Mouse (Mus musculus) embryonic facial prominence, embryonic 14.5 days (tissue): Measurements from ENCODE around the gene Pde6g. TPM values are rescaled to one million over a fixed set of nuclear protein-coding genes. Genes with fewer than 3 reads are reported as not detected.

Experiments used
- ATAC-seq: fragments of 200-750 bp; cut with Nextera tagmentation; 2 replicates; pipeline ENCODE4 v1.8.0; 2017; ENCODE audit warnings: low read depth, moderate number of reproducible peaks, moderate TSS enrichment
- DNase-seq: peaks from one replicate; pipeline ENCODE4 v3.0.0-alpha.2; 2015; ENCODE audit warnings: low spot score
- H3K27ac ChIP-seq: fragments of 300-500 bp; sonication (generic); replicated peaks from 2 replicates; pipeline ENCODE4 v1.5.1; 2014; ENCODE audit warnings: low read depth, mild to moderate bottlenecking, low read length, moderate library complexity
- H3K27me3 ChIP-seq: fragments of 300-500 bp; sonication (generic); replicated peaks from 2 replicates; pipeline ENCODE4 v1.6.1; 2014; ENCODE audit warnings: low read length; ENCODE audit not compliant: control insufficient read depth, insufficient read depth
- H3K36me3 ChIP-seq: fragments of 300-500 bp; sonication (generic); 2 replicates; pipeline ENCODE4 v1.6.1; 2014; ENCODE audit warnings: low read length, mixed read lengths; ENCODE audit not compliant: control insufficient read depth, insufficient read depth
- H3K4me1 ChIP-seq: fragments of 300-500 bp; sonication (generic); 2 replicates; pipeline ENCODE4 v1.6.1; 2014; ENCODE audit warnings: antibody characterized with exemption, low read length; ENCODE audit not compliant: control insufficient read depth, insufficient read depth
- H3K4me2 ChIP-seq: fragments of 300-500 bp; sonication (generic); 2 replicates; pipeline ENCODE4 v1.6.1; 2014; ENCODE audit warnings: low read depth, mild to moderate bottlenecking, low read length, moderate library complexity, mixed read lengths
- H3K4me3 ChIP-seq: fragments of 300-500 bp; sonication (generic); 2 replicates; pipeline ENCODE4 v1.5.1; 2014; ENCODE audit warnings: low read depth, mild to moderate bottlenecking, low read length
- H3K9ac ChIP-seq: fragments of 300-500 bp; sonication (generic); 2 replicates; pipeline ENCODE4 v1.6.1; 2014; ENCODE audit warnings: low read depth, mild to moderate bottlenecking, low read length, moderate library complexity, mixed read lengths
- H3K9me3 ChIP-seq: fragments of 300-500 bp; sonication (generic); 2 replicates; pipeline ENCODE4 v1.6.1; 2016; ENCODE audit warnings: low read length; ENCODE audit not compliant: control insufficient read depth
- WGBS: fragments of 180-500 bp; shearing (Covaris S2); extraction: QIAGEN DNeasy Blood & Tissue Kit; methylation state at CpG from one replicate; pipeline ENCODE4 v1.1.7; 2014; 5-methylcytosine and 5-hydroxymethylcytosine counted together
- polyA plus RNA-seq: library from polyadenylated mRNA; unstranded; fragments of >200 nt; fragmentation: Nextera tagmentation; extraction: Ambion mirVana; gene quantifications from 2 replicates; pipeline ENCODE4 v1.2.1, GENCODE M21; 2014

Gene Pde6g
- polyA plus RNA-seq, 1 experiment from 2014 or later, result not detected

- Histone ChIP-seq H3K9me3 (no peaks in the 10 kb centered on the region), H3K9ac (peak within 1 kb of the TSS; percentile 83), H3K4me2 (peak within 1 kb of the TSS; percentile 69), H3K27me3 (no peaks in the 10 kb centered on the region), H3K4me1 (peaks cover 8% of the 10 kb centered on the region), H3K27ac (peak within 1 kb of the TSS; percentile 88), H3K36me3 (peaks cover 78% of the 10 kb centered on the region), H3K4me3 (peak within 1 kb of the TSS; percentile 83)
- ATAC-seq (peak; percentile 97), DNase-seq (peak; percentile 98)
- WGBS, result 0% methylated on average over 42 of the region's 60 CpGs
Measured at GRCm38 (mm10) chr11:120484265-120484981, 31.1 kb upstream of the Pde6g start, which contains the start of gene Mrpl12. Gene Mrpl12, plus strand, starts transcription at chr11:120484613.

GRCm38 (mm10) chr11:120483448-120483934 lies 30.2 kb upstream of the Pde6g start:
- no peak for DNase-seq
- Histone ChIP-seq H3K27ac (peak overlapping the region; percentile 88), H3K4me2 (peak overlapping the region; percentile 69), H3K27me3 (no peaks in the 10 kb centered on the region), H3K4me3 (peak overlapping the region; percentile 83), H3K9me3 (no peaks in the 10 kb centered on the region), H3K4me1 (peaks cover 8% of the 10 kb centered on the region), H3K9ac (peak overlapping the region; percentile 83), H3K36me3 (peaks cover 78% of the 10 kb centered on the region)
- WGBS, result 93% methylated on average over 7 of the region's 7 CpGs
- no peak for ATAC-seq

GRCm38 (mm10) chr11:120472052-120472451 lies 18.8 kb upstream of the Pde6g start:
- peaks cover 78% of the 10 kb centered on the region for H3K36me3 ChIP-seq

GRCm38 (mm10) chr11:120467736-120468092 lies 14.4 kb upstream of the Pde6g start:
- Histone ChIP-seq H3K4me2 (peak overlapping the region; percentile 83), H3K9ac (peak overlapping the region; percentile 88), H3K9me3 (no peaks in the 10 kb centered on the region), H3K4me3 (peak overlapping the region; percentile 98), H3K27me3 (no peaks in the 10 kb centered on the region), H3K36me3 (peaks cover 63% of the 10 kb centered on the region), H3K4me1 (peaks cover 15% of the 10 kb centered on the region), H3K27ac (peak overlapping the region; percentile 52; the same call in 1 of the 2 replicates)
- ATAC-seq (no peak; the same call in 1 of the 2 replicates), DNase-seq (no peak)
- WGBS, result 7% methylated on average over 9 of the region's 33 CpGs

More at GRCm38 (mm10) chr11:120472052-120472451, 18.8 kb upstream of the Pde6g start:
- peaks cover 8% of the 10 kb centered on the region for H3K4me1 ChIP-seq
- H3K4me2 ChIP-seq, result no peak overlapping the region
- H3K27me3 ChIP-seq, result no peaks in the 10 kb centered on the region
- H3K27ac ChIP-seq, result no peak overlapping the region
- DNase-seq, result no peak
- H3K4me3 ChIP-seq, result no peak overlapping the region
- no peaks in the 10 kb centered on the region for H3K9me3 ChIP-seq
- 98% methylated on average over 6 of the region's 6 CpGs for WGBS
- ATAC-seq, result no peak
- no peak overlapping the region for H3K9ac ChIP-seq

GRCm38 (mm10) chr11:120467051-120467735 lies 13.9 kb upstream of the Pde6g start, which contains the start of gene Arl16:
Gene Arl16, minus strand, starts transcription at chr11:120467607.
- Histone ChIP-seq H3K9ac (peak within 1 kb of the TSS; percentile 88), H3K27ac (peak within 1 kb of the TSS; percentile 75), H3K4me2 (peak within 1 kb of the TSS; percentile 91), H3K27me3 (no peaks in the 10 kb centered on the region), H3K36me3 (peaks cover 63% of the 10 kb centered on the region), H3K4me1 (peaks cover 15% of the 10 kb centered on the region), H3K4me3 (peak within 1 kb of the TSS; percentile 98), H3K9me3 (no peaks in the 10 kb centered on the region)
- DNase-seq, result peak; percentile 100
- ATAC-seq, result peak; percentile 100
- WGBS, result under 1% methylated on average over 47 of the region's 54 CpGs

GRCm38 (mm10) chr11:120465521-120465920 lies 12.2 kb upstream of the Pde6g start:
- DNase-seq (no peak), ATAC-seq (no peak)
- no peaks in the 10 kb centered on the region for H3K27me3 ChIP-seq
- H3K9ac ChIP-seq, result no peak overlapping the region
- no peaks in the 10 kb centered on the region for H3K9me3 ChIP-seq
- no peak overlapping the region for H3K27ac ChIP-seq
- H3K4me3 ChIP-seq, result no peak overlapping the region
- peaks cover 15% of the 10 kb centered on the region for H3K4me1 ChIP-seq
- peaks cover 63% of the 10 kb centered on the region for H3K36me3 ChIP-seq
- H3K4me2 ChIP-seq, result 0 out of 2 replicates have a peak overlapping the region, but pooled peaks have one; percentile 91
- WGBS, result 82% methylated on average over 4 of the region's 4 CpGs

GRCm38 (mm10) chr11:120464365-120464764 lies 11.1 kb upstream of the Pde6g start:
- H3K27ac ChIP-seq, result no peak overlapping the region
- ATAC-seq (no peak), DNase-seq (no peak)
- H3K9ac ChIP-seq, result no peak overlapping the region
- H3K4me3 ChIP-seq, result no peak overlapping the region
- H3K4me1 ChIP-seq, result peaks cover 15% of the 10 kb centered on the region
- H3K4me2 ChIP-seq, result no peak overlapping the region
- H3K27me3 ChIP-seq, result no peaks in the 10 kb centered on the region
- no peaks in the 10 kb centered on the region for H3K9me3 ChIP-seq
- peaks cover 61% of the 10 kb centered on the region for H3K36me3 ChIP-seq
- 84% methylated on average over 5 of the region's 5 CpGs for WGBS

- no peak for DNase-seq
- ATAC-seq, result no peak
- no peak overlapping the region for H3K27ac ChIP-seq
- H3K9ac ChIP-seq, result no peak overlapping the region
- H3K27me3 ChIP-seq, result no peaks in the 10 kb centered on the region
- H3K4me3 ChIP-seq, result no peak overlapping the region
- no peak overlapping the region for H3K4me2 ChIP-seq
- peaks cover 59% of the 10 kb centered on the region for H3K36me3 ChIP-seq
- WGBS, result 88% methylated on average over 2 of the region's 2 CpGs
- peaks cover 12% of the 10 kb centered on the region for H3K4me1 ChIP-seq
- no peaks in the 10 kb centered on the region for H3K9me3 ChIP-seq
Measured at GRCm38 (mm10) chr11:120463536-120463935, 10.2 kb upstream of the Pde6g start.
